Mouse (Mus musculus): Measurements from ENCODE around the gene Gal3st3.
"Not testable (repeated sequence)": the region's sequence is repeated elsewhere in the genome, so short reads cannot be mapped to it uniquely, and the experiment has no call there.

Gene Gal3st3

DNA sequence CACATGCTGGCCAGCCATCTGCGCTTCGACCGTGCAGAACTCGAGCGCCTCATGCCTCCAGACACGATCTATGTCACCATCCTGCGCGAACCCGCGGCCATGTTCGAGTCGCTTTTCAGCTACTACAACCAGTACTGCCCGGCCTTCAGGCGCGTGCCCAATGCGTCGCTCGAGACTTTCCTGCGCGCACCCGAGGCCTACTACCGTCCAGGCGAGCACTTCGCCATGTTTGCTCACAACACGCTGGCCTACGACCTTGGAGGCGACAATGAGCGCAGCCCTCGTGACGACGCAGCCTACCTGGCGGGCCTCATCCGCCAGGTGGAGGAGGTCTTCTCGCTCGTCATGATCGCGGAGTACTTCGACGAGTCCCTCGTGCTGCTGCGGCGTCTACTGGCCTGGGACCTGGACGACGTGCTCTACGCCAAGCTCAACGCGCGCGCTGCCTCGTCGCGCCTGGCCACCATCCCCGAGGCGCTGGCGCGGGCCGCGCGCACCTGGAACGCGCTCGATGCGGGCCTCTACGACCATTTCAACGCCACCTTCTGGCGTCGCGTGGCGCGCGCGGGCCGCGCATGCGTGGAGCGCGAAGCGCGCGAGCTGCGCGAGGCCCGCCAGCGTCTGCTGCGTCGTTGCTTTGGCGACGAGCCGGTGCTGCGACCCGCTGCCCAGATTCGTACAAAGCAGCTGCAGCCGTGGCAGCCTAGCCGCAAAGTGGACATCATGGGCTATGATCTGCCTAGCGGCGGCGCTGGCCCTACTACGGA, 9.0 kb downstream of the Gal3st3 start:
- DNase-seq (ENCODE audit: low spot score) = peak; percentile 83

DNA sequence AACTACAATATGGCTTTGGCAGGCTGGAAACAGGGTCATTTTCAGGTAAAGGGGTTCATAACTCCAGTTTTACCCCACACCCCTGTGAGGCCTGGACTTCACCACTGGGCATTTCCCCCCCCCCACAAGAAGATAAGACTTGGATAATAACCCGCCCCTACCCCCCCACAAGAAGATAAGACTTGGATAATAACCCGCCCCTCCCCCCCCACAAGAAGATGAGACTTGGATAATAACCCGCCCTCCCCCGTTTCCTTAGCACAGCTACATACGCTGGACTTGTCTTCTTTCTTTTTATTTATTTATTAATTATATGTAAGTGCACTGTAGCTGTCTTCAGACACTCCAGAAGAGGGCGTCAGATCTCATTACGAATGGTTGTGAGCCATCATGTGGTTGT, 10.9 kb downstream of the Gal3st3 start:
- DNase-seq (ENCODE audit: low spot score) = no peak

DNA sequence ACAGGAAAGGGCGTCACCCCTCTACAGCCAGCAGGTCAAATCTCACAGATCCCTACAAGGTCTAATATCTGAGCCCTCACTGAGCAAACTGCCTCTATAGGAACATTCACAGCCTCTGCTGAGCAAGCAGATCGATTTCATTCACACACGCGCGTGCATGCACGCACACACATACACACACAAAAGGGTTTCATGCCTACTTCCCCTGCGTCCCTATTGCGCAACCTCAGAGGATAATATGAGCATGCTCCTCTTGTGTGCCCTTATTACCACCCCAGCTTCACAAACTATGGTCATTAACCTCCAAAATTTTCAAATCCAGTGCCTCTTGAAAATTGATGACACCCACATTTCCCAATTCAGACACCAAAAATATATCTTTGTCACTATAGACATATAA, 15.1 kb downstream of the Gal3st3 start:
- DNase-seq (ENCODE audit: low spot score) = no peak

DNA sequence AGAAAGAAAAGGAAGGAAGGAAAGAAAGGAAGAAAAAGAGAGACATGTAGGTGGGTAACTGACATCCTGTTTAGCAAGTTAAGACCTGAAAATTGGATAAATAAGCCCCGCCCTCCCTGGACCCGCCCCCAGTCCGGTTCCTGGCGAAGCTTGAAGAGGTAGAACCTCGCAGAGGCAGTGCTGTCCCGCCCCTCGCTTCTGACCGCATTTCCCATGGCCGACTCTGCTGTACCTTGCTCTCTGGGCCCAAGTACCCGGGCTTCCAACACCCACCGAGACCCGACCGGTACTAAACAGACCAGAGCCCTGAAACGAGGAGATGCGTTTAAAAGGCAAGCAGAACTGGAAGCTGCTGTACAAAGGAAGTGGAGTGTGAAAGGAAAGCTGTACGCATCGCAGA, 25.7 kb downstream of the Gal3st3 start:
- peak; percentile 34 for DNase-seq (ENCODE audit: low spot score)

DNA sequence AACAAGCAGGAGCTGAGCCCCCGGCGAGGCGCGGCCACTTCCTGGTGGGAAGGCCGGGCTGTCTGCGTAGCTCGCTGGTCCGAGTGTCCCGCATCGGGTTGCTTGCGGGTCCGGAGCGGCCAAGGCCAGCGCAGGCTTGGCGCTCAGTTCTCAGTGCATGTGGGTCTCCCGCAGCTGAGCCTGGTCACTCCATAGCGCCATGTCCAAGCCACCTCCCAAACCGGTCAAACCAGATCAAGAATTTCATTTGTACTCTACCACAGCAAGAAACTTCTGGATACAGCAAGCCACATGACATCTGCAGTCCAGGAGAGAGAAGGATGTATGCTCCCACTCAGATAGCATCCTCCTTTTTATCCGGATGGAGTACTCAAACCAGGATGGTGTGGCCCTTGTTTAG, 29.8 kb downstream of the Gal3st3 start:
- DNase-seq (ENCODE audit: low spot score) = no peak

DNA sequence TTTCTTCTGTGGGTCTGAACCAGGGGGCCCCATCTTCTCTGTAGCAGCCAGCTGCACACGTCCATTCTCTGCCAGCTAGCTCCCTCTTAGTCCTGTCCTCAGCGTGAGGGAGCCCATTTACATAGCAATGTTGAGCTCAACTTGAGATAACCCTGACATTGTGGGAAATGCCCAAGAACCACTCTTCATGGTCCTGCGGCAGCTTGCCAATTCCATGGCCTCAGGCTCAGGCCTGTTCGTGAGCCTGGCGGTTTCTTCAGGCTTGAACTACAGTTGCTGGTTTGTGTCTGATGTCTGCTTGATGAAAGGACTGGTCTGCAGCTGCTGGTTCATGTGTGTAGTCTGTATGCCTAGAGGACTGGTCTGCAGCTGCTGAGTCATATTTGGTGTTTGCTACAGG, 36.6 kb downstream of the Gal3st3 start:
- no peak for DNase-seq (ENCODE audit: low spot score)

DNA sequence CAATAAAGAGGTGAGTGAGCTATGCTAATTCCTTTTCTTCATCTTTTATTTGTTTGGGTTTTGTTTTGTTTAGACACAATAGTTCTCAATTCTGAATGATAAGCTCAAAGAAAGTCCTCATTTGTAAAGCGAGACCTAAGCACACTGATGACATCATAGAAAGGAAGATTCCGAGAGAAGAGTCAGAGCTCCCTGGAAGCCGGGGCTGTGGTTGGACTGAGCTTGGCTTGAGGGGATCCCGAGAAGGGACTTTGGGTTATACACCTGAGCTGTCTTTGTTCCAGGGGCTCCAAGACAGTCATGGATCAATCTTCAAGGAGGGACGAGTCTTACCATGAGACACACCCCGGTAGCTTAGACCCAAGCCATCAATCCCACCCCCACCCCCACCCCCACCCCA, 37.3 kb downstream of the Gal3st3 start, which contains the start of gene Catsper1:
TSS of gene Catsper1 (plus strand) at position 301 of the 400 bp plus-strand sequence.
- DNase-seq (ENCODE audit: low spot score) = no peak

DNA sequence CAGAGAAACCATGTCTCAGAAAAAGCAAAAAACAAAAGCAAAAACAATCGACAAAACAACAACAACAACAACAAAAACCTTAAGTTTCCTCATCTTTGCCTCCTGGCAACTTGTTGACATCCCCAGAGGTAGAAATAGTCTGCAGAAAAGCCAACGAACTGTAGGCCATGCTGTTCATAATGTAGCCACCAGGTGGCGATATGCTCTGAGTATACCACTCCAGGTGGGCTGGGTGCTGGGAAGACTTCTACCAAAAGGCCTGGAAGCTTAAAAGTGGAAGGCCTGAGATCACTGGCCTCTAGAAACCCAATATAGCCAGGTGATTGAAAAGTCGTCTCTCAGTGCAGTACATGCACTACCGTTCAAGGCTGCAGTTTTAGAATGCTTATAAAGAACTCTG, 39.8 kb downstream of the Gal3st3 start:
- peak; percentile 74 for DNase-seq (ENCODE audit: low spot score)

DNA sequence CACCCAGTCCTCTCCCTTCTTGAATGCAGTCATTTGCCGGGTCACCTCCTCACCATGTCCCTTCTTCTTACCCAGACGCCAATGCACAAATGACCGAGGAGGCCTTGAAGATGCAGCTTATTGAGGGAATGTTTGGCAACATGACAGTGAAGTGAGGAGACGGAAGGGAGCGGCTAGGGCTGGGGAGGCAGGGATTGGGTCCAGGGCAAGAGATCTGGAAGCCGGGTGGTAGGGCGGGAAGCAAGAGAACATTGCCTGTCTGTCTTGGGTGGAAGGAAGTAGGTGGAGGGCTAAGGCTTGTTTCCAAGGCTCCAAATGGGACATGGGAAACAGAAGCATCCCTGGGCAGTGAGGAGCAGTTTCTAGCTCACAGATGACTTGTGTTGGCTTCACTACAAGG, 43.2 kb downstream of the Gal3st3 start:
- DNase-seq (ENCODE audit: low spot score) = no peak

DNA sequence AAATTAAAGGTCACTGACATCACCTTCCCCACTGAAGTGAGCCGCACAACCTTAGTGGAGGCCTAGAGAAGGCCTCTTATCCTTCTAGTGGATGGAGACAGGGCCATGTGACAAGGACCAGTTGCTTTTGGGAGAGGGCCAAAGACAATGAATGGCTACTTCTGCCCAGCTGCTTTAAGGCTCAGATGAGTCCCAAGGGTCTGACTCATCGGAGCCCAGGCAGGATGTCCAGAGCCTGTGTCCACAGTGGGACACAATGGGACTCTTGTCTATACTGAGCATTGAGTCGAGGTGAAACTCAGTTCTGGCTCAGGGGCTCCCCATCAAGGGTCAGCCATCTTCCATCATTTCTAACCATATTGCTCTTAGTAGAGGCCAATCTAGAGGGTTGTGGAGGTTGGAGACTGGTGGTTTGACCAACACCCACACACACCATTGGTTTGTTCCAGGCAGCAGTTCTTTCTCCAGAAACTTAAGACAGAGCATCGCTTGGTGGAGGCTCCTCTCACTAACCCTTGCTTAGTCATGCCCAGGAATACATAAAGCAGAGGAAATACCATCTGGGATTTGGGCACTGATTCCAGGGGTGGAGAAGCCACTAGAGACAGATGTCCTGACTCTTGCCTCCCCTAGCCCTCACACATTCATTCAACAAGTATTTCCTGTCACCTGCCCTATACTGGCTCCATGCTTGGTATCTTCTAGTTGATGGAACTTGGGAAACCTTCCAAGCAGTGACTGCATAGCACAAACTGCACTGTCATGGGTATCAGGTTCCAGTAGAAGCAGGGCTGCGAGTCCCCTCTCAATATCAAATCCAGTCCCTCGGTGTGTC, 47.4 kb downstream of the Gal3st3 start:
- no peak for DNase-seq (ENCODE audit: low spot score)

DNA sequence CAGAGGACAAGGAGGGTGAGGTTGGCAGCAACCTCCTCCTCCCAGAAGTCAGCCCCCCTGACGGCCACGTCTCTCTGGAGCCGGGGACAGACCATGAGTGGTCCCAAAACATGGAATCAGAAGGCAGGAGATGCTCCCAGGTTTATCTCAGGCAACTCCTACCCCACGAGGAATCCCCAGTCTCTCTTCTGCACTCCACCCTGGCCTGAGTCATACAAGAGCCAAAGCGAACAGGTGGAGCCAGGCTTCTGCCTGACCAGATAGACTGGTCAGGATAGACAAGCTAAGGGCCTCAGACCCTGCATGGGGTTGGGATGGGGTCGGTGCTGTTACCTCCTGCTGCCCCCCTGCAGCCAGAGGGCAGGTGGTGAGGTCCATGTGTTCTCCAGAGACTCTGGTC, 49.9 kb downstream of the Gal3st3 start:
- no peak for DNase-seq (ENCODE audit: low spot score)

DNA sequence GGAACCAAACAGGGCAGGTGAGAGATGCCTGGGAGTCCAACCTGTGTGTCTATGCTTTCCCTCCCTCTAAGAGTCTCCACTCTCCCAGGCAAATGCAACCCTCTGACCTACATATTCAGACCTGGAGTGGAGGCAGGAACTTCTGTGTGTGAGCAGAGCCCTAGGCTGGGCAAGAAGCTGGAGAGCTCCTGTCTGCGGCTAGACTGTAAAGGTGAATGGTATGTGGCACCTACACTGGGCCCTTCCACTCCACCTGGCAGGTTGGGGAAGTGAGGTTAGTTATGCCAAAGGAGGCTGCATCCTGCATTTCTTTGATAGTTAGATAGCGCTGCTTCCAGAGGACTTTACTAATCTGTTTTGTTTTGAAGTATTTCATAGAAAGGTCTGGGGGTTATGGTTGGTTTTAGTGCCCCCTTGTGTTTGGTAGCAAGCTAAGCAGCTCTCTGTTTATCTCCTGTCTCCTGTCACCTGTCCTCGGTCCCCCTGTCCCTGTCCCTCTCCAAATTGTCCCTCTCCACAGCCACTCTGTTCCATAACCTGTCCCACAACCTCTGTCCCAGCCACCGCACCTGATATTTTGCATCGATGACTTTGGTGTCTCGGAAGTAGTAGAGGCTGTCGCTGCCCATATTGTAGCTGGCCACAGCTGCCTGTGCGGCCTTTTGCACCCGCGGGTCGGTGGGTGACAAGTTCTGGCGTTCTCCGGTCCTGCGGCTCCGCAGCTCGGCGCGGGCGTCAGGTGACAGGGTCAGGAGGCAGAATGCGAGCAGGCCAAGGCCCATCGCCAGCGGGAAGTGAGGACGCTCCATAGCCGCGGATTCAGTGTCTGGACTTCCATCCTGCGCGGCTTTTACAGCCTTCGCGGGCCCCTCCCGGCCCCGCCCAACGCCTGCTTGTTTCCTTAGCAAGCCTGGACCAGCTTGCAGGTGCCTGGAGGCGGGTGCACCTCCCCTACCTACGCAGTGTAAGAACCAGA, 50.7 kb downstream of the Gal3st3 start:
- DNase-seq (ENCODE audit: low spot score) = no peak

DNA sequence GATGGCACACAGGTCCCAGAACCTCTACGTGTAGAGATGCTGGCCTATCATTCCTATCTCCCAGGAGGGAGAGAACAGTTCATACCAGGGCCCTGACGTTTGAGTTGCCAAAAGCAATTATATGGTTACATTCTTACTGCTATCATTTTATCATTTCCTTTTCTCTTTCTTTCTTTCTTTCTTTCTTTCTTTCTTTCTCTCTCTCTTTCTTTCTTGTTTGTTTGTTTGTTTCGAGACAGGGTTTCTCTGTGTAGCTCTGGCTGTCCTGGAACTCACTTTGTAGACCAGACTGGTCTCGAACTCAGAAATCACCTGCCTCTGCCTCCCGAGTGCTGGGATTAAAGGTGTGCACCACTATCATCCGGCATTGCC, 51.4 kb downstream of the Gal3st3 start, which contains the start of gene Cst6:
TSS of gene Cst6 (minus strand) at position 73 of the 372 bp plus-strand sequence.
- DNase-seq (ENCODE audit: low spot score) = not testable (repeated sequence)

DNA sequence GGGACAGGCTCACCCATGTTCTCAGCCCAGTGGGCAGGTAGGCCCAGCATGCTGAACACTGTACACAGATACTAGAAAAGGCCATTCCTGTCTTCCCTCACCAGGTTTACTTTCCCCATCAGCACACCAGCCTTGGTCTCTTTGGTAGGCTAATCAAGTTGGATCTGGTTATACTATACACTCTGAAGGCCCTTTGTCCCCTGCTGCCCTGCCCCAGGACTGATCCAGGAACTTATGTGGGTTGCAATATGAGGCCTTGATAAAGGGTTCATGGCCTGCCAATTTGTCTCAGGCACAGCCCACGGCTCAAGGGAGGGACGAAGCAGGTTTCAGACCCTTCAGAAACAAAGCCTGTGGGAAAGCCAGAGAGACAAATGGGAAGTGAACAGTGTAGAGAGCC, 55.5 kb downstream of the Gal3st3 start:
- no peak for DNase-seq (ENCODE audit: low spot score)

DNA sequence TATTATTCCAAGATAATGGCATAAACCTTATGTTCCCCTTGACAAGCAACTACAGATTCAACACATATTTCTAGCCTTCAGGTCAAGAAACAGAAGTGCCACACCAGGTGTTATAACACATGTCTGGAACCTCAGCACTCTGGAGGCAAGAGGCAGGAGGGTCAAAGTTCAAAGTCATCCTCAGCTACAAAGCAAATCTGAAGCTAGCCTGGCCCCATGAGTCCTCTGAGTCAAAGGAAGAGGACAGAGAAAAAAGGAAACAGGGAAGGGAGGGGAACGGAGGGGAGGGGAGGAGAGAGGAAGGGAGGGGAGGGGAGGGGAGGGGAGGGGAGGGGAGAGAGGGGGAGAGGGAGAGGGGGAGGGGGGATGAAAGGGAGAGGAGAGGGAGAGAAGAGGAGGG, 57.9 kb downstream of the Gal3st3 start:
- no peak for DNase-seq (ENCODE audit: low spot score)
